Mouse (Mus musculus) brain, adult 2 months (tissue): ENCODE results near the gene Diras1.
A peak's percentile ranks its signal among the peaks of the same experiment; 100 is the strongest.
"Not testable (repeated sequence)": the region's sequence is repeated elsewhere in the genome, so short reads cannot be mapped to it uniquely, and the experiment has no call there.

Experiments
- DNase-seq: peaks from one replicate; pipeline ENCODE4 v3.0.0; 2011; ENCODE audit warnings: low read depth, low spot score

Diras1 gene

DNA sequence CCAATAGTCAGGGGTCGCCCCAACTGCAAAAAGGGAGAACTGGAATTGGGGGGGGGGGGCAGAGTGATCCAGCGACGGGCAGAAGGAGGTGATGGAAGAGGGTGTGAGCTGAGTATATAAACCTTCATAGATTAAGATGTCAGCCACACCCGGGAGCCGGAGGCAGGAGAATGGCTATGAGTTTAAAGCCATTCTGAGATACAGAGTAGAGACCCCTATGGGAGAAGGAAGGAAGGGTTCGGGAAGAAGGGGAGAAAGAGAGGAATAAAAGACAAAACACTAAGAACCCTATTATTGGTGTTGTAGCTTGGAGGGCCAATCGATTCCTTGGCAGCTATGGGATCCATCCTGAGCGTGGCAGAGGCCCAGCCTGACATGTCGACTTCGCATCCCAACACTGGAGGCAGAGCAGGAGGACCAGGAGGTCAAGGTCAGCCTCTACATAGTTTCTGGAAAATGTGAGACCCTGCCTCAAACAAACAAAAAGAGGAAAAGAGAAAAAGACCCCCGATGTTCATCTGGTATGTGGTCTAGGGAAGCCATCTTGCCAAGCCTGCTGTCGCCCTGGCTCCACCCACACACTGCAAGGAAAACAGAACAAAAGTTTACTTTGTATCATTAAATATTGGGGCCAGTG, at the start of gene Diras1:
Diras1 (minus strand) TSS at position 24 of the 637 bp plus-strand sequence.
- DNase-seq: no peak

DNA sequence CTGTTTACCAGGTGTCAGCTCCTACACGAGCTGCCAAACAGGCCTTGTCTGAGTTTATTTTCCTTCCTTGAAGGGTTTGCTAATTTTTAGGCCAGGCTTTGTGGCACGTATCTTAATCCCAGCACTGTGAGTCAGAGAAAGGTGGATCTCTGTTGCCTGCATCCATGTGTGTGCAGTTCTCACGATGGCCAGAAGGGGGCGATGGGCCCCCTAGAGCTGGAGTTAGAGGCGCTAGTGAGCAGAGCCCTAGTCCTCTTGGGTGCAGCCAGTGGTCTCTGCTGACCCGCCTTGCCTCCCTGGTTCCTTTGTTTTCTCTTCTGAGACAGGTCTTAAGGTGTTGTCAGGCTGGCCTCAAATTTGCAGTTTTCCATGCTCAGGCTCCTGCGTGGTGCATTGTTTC, 48.0 kb upstream of the Diras1 start:
- DNase-seq: no peak

DNA sequence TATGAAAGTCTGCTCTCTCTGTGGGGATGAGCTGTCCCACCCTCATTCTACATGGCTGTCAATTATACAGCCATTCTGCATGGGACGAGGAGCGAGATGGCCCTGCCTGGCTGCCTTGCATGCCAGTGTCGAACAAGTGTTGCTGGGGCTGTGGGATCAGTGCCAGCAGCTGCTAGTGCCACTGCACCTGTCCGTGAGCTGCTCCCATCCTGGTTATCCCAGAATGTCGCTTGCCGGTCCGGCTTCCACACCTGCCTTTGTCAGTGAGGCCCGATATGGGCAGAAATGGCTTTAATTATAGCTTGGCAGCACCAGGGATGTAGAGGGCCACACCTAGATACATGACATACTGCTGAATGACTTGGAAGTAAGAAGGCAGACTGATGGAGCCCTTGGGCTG, 46.8 kb upstream of the Diras1 start:
- no peak for DNase-seq

DNA sequence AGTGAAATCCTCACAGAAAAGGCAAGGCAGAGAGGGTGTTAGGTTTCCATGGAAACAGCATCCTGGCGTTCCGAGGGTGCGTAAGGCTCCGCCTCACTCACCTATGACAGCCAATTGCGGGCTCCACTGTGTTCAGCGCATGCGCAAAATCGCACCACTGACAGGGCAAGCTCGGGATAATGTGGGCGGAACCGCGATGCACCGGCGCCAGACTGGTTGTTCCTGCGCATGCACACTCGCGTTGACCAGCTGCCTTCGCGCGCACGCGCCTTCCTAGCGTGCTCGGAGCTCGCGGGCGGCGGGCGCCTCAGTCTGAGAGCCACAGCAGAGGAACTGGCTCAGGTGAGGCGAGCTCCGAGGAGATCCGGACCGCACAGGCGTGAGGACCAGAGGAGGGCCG, 44.4 kb upstream of the Diras1 start, which contains the start of gene Thop1:
Thop1 (plus strand) TSS at position 200 of the 400 bp plus-strand sequence.
- peak; percentile 100 for DNase-seq

DNA sequence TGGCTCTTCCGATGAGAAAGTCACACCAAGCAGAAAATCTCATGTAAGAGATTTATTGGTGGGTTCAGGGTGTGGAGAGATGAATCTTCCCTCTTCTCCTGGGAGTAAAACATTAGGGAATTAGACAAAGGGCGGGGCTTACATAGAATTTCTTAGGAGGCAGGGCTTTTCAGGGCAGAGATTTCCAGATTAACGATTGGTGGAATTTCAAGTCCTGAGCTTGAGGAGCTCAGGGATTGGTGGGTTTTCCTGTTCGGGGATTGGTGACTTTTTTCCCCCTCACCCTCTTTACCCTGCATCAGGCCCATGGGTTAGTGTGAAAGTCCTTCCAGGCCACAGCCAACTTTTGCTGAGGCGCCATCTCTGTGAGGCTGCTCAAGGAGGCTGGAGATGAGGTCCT, 43.2 kb upstream of the Diras1 start:
- no peak for DNase-seq

DNA sequence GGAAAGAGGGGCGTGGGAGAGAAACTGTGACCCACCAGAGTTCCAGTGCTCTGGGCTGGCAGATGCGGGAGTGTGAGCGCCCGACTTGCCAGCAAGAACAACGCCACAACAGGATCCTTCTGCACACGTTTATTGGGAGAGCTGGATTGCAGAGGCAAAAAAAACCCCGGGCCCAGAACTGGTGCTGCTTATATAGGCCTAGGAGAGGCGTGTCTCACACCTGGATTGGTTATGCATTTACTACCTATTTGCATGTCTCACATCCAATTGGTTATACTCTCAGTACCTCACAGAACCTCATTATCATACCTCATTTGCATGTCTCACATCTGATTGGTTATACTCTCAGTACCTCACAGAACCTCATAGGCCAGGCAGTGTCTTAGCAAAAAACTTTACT, 39.1 kb upstream of the Diras1 start:
- not testable (repeated sequence) for DNase-seq

DNA sequence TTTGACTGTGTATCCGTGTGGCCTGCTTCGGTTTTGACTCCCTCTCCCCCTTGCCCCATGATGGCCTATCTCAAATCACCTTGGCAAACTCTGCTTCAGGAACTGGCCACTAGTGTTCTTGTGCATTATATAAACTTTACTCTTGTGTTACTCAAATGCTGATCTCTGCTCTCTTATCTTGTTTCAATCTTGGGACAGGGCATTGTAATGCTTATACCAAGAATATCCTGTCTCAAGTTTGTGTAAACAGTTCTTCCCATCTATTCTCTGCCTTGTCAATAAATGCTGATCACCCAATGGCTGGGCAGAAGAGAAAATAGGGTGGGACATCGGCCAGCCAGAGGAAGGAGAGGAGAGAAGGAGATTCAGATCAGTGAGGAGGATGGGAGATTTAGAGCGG, 37.2 kb upstream of the Diras1 start:
- DNase-seq: no peak

DNA sequence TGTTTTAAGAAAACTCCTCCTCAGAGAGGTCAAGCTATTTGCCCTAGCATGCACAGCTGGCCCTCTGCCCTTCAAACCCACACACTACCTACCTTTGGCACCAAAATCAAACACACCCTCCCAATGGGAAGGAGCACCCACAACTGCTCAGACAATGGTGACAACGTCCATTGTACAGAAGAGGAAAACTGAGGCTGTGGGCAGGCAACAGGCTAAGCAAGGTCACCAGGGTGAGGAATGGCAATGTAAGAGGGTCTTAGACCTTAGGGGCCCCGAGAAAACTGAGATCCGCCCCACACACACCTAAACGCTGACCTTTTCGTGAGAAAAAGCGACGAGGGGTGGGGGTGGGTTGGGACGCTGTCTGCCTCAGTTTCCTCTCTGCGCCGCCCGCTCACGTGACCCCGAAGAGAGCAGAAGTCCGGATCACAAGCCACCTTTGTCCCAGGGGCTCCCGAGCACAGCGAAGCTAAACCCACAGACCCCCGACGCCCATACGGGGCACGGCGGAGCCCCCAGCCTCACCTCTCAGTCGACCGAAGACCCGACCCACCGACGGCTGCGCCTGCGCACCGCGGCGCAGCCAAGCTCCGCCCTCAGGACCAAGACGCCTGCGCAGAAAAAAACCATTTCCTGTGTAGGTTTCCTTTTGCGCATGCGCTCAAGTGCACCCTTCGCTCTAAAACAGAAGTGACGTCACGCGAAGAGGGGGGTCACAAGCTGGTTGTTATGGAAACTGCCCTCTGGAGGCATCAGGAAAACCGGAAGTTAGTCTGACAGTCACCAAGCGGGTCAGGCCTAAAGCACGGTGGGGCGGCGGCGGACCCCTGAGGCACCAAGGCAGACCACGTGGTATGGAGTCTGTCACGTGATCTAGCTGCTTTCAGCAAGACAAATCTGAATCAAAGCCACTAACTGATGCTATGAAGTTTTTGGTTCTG, 34.4 kb upstream of the Diras1 start, which contains the start of gene Sgta:
Sgta (minus strand) TSS at position 579 of the 941 bp plus-strand sequence.
- peak; percentile 100 for DNase-seq

DNA sequence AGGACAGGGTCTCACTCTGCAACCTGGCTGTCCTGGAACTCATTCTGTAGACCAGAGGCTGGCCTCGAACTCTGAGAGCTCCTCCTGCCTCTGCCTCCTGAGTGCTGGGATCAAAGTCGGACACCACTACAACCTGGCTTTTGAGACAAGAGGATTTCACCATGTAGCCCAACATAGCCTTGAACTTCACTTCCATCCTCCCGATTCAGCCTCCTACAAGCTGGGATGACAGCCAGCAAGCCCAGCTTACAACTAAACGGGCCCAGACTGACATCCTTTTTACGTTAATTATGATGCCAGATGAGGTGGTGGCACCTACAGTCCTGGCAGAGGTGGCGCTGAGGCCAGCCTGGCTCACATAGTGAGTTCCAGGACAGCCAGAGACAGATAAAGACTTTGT, 33.4 kb upstream of the Diras1 start:
- DNase-seq: no peak

DNA sequence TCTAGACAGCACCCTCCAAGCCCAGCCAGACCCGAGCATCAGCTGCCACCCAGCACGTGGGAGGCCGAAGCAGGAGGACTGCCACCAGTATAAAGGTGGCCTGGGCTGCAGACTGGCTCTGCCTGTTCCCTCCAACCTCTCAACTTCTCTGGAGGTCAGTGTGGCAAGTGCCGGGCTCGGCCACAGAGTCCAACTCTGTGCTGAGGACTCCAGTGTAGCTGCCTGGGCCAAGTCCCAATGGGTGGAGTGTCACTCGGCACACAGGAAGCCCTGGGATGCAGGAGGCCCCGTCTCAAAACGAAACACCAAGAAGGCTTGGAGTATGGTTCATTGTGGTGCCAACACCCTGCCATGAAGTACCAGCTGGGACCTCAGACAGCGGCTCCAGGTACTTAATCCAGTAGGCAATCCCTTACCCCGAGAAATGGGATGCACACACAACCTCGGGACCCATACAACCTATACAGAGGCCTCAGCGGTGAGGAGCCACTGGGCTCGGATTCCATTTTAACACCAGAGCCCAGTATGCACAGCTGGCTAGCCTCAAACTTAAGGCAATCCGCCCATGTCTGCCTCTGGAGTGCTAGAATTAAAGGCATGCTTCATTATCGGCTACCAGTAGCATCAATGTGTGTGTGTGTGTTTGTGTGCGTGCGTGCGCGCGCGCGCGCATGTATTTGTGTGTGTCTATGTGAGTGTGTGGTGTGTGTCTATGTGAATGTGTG, 32.1 kb upstream of the Diras1 start:
- no peak for DNase-seq

DNA sequence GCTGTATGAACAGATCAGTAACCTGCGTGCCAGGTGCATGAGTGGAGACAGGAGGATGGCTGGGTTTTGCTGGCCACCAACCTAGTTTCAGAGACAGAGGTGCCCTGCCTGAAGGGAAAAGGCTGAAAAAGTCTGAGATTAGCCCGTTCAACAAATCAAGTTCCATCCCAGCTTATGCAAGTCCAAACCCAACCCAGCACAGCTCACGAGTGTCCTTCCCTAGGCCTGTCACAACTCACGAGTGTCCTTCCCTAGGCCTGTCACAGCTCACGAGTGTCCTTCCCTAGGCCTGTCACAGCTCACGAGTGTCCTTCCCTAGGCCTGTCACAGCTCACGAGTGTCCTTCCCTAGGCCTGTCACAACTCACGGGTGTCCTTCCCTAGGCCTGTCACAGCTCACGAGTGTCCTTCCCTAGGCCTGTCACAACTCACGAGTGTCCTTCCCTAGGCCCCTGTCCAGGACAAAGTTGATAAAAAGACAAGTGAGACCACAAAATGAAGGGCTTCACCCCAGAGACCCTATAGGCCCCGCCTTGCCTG, 30.4 kb upstream of the Diras1 start:
- not testable (repeated sequence) for DNase-seq

DNA sequence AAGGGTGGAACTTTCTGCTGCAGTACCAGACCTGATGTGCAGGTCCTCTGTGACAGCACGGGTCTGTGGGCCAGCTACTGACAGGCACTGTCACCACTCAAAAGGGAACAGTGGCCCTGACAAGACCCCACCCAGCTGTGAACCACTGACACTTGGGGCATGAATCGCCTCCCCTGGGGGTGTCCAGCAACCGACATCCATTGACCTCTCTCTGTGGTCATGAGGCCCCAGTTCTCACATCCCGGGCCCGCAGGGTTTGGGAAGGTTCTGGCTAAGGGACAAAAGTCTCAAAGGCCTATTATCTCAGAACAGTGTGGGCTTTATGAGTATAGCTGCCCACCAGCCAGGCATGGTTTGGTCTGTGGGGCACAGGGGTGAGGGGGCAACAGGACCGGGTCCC, 29.7 kb upstream of the Diras1 start:
- DNase-seq: peak; percentile 61

DNA sequence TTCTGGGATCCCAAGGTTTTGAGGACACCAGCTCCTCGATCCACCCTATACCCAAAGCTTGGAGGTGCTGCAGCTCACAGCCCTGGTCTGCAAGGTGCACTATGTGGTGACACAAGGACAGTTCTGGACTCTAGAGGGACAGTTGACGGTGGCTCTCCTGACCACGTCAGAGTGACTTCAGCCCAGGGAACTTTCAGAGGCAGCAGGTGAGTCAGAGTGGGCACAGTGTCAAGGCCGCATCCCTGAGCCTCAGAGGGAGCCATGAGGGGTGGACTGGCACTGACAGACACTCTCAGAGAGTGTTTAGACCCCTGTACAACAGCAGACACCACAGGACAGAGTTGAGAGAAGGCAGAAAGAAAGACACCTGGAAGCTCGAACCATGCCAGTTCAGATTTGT, 27.1 kb upstream of the Diras1 start:
- DNase-seq: no peak

DNA sequence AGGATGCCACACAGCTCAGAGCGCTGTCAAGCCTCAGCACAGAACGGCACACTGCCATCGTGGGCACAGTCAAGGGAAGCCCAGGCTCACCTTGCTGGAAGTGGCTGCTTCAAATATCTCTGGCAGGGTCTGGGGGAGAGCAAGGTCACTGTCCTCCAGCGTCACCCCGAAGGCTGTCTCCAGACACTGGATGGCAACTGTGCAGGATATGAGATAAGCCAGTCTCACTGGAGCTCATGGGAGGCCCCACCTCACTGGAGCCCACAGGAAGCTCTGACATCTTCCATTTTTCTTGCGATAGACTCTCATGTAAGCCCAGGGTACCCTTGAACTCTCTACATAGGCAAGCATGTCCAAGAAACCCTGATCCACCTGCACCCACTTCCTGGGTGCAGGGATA, 25.7 kb upstream of the Diras1 start:
- no peak for DNase-seq

DNA sequence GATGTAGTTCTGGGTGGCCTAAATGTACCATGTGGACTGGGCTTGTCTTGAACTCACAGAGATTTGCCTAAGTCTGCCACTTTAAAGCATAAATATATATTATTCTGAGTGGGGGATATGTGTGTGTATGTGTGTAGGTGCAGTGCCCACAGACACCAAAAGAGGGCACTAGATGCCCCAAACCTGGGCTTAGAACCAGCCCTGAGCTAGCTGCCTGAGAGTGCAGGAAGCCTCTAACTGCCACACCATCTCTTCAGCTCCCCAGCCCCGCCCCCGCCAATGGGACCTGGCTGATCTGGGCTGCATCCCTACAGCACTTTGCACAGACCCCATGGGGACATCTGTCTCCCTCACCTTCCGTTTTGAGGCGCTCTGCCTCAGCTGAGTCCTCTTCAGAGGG, 25.2 kb upstream of the Diras1 start:
- DNase-seq: peak; percentile 29

DNA sequence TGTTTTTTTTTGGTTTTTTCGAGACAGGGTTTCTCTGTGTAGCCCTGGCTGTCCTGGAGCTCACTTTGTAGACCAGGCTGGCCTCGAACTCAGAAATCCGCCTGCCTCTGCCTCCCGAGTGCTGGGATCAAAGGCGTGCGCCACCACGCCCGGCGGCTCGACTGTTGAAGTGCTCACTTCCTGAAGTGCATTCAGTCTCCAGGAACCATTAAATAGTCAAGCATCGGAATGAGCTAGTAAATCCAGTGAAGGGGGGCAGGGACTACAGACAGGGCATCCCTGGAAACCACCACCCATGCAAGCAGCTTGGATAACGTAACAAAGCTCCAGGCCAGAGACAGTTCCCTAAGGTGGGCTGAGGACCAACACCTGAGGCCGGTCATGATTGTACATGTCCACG, 19.8 kb upstream of the Diras1 start:
- DNase-seq: not testable (repeated sequence)

DNA sequence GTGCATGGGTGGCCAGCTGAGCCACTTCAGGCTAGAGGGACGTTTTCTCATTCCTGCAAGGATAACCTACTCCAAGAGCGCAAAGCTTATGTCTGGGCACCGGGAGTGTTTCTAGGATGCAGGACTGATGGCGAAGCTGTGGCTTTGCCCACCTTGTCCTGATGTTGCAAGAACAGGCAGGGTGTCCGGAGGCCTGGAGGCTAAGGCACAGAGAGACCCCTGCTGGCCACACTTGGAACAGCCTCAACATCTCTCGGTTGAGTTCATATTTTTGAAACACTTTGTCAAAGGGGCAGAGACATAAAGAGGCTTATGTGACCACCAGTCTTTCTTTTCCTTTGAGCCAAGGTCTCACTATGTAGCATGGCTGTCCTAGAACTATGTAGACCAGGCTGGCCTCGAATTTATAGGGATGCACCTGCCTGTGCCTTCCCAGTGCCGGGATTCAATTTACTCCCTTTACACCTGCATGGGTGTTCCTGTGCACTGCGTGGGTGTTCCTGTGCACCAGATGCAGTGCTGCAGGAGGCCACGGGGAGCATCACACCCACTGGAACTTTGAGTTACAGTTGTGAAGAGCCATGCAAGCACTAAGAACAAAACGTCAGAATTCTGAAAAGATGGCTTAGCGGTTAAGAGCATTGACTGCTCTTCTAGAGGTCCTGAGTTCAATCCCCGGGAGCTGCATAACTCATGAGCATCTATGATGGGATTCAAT, 16.2 kb upstream of the Diras1 start:
- DNase-seq: peak; percentile 86

DNA sequence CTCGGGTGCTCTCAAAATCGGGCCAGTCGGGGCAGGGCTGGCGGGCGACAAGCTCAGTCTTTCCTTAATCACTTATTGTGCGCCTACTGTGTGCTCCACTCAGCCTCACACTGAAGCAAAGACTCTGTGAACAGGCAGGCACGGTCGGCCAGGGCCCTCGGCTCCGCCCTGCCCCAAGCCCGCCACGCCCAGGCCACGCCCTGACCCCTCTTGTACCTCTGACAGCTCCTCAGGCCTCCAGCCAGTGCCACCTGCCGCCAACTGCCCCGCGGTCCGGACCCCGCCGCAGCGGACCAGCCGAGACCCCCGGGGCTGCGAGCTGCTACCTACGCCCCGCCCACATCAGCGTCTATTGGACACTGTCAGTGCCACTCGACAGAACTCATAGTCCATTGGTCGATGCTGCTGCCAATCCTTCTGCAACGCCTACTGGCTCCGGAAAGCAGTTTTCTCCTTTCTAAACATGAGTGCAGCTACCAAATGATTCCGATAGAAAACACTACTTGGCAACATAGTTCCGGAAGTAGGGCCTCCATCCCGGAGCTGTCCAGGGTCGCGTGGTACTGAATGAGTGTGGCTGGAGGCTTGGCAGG, 11.6 kb upstream of the Diras1 start, which contains the start of gene Slc39a3:
Slc39a3 (minus strand) TSS at position 439 of the 593 bp plus-strand sequence.
- peak; percentile 100 for DNase-seq

DNA sequence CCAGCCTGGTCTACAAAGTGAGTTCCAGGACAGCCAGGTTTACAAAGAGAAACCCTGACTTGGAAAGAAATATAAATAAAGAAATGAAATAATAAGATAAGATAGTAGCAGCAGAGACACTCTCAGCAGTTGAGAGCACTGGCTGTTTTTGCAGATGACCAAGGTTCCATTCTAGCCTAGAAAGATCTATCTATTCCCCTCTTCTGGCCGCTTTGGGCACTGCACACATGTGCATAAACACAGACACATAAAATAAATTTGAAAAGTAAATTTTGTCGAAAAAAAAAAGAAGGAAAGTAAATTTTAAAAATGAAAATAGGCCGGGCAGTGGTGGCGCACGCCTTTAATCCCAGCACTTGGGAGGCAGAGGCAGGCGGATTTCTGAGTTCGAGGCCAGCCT, 10.8 kb upstream of the Diras1 start:
- no peak for DNase-seq

DNA sequence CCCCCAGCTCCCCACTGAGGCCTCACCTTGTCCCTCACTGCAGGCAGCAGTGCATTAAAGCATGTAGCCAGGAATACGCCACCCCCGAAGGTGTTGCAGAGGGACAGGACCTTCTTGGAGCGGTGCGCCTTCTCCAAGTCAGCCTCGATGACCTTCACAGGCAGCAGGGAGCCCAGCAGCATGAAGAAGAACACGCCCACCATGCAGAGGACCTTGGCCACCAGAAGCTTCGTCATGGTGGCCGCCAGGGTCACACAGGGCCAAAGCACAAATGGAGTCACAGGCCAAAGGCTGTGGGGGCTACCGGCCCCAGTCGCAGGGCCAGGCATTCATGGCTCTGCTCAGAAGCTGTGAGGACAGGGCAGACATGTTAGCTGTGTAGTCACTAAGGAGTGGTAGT, 8.1 kb upstream of the Diras1 start:
- DNase-seq: no peak

DNA sequence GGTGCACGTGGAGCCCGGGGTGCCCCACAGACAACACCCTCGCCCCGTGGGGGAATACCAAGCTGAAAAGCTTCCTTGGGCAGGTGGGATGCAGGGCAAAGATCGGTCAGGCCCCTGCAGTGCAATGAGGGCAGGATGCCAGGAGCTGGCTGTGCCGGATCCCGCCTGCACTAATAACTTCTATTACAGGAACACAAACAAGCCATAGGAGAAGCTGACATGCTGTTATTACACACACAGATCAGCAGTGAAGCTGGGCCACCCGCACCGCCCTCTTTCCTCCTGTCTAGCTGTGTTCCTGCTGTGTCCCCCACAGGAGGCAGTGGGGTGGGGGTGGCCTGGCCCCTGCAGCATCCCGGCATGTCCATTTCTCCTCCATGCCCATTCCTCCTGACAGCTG, 3.6 kb upstream of the Diras1 start:
- DNase-seq: no peak
